In the genomic region with DNA sequence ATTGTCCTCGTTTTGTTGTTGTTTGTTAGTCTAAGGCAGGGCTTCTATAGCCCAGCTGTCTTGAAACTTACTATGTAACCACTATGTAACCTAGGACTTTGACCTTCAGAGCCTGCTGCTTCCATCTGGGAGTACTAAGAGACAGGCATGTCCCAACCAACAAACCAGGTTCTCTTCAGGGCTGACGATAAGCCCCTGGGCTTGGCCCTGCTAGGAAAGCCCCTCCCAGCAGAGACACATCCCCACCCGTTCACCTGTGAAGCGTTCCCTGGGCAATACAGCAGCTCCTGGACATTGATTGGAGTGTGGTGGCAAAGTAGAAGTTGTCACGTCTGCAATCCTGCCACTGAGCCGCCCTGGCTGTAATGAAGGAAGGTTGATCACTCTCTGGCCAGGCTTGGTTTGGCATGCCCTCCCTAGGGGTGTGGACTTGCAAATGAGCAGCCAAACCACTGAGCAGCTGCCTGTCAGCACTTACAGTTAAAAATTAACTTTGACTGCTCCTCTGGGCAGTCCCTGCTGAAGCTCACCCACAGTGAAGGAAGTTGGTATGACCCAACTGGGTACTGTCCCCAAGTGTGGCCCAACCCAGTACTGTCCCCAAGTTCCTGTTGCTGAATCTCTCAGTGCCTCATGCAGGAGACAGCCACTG, we compare ENCODE assay signal across 8 mouse cellular contexts.
A peak's percentile ranks its signal among the peaks of the same experiment; 100 is the strongest.
DNase-seq lines count a peak whose midpoint lies in the region; ATAC-seq lines count a peak whose summit lies in the region.

No protein-coding gene starts in this region.

- no peaks in the 10 kb centered on the region for H3K9me3 ChIP-seq in heart, embryonic 13.5 days
- no peaks in the 10 kb centered on the region for H3K9me3 ChIP-seq in kidney, embryonic 16.5 days (ENCODE audit: low read length)

- 56% methylated on average over 6 of the region's 6 CpGs for WGBS in heart, embryonic 13.5 days
- WGBS in kidney, embryonic 16.5 days: 55% methylated on average over 6 of the region's 6 CpGs
- WGBS in macrophage (ENCODE audit: missing documents): 25% methylated on average over 6 of the region's 6 CpGs

- H3K4me3 ChIP-seq in heart, embryonic 13.5 days: peak overlapping the region; percentile 18; the same call in 1 of the 2 replicates
- peak overlapping the region; percentile 42 for H3K4me3 ChIP-seq in kidney, embryonic 16.5 days (ENCODE audit: low read length)
- H3K4me3 ChIP-seq in macrophage (ENCODE audit: inconsistent target): peak overlapping the region; percentile 48

- H3K36me3 ChIP-seq in heart, embryonic 13.5 days: peaks cover 22% of the 10 kb centered on the region
- no peaks in the 10 kb centered on the region for H3K36me3 ChIP-seq in kidney, embryonic 16.5 days (ENCODE audit: insufficient read depth, low read length)
- no peaks in the 10 kb centered on the region for H3K36me3 ChIP-seq in macrophage (ENCODE audit: inconsistent target)

- ATAC-seq in heart, embryonic 13.5 days (ENCODE audit: extremely low read depth, insufficient number of reproducible peaks, low FRiP score, low TSS enrichment): no peak; the same call in 1 of the 2 replicates
- peak; percentile 95 for ATAC-seq in kidney, embryonic 16.5 days (ENCODE audit: low FRiP score, low TSS enrichment)

- H3K9ac ChIP-seq in heart, embryonic 13.5 days: peak overlapping the region; percentile 34
- peak overlapping the region; percentile 62 for H3K9ac ChIP-seq in kidney, embryonic 16.5 days (replicated peaks; ENCODE audit: low read length)

- H3K27me3 ChIP-seq in heart, embryonic 13.5 days (replicated peaks): no peaks in the 10 kb centered on the region
- no peaks in the 10 kb centered on the region for H3K27me3 ChIP-seq in kidney, embryonic 16.5 days (ENCODE audit: insufficient read depth, low read length)

- H3K79me2 ChIP-seq in macrophage (ENCODE audit: inconsistent target): peaks cover 5% of the 10 kb centered on the region; the same call in 1 of the 2 replicates

- peaks cover 44% of the 10 kb centered on the region for H3K4me1 ChIP-seq in heart, embryonic 13.5 days
- peaks cover 28% of the 10 kb centered on the region for H3K4me1 ChIP-seq in kidney, embryonic 16.5 days (ENCODE audit: insufficient read depth, low read length)

- peak overlapping the region; percentile 71 for H3K27ac ChIP-seq in heart, embryonic 13.5 days (replicated peaks)
- H3K27ac ChIP-seq in kidney, embryonic 16.5 days (ENCODE audit: low read length): peak overlapping the region; percentile 94
- H3K27ac ChIP-seq in macrophage: peak overlapping the region; percentile 82

- peak overlapping the region; percentile 52 for H3K4me2 ChIP-seq in heart, embryonic 13.5 days
- peak overlapping the region; percentile 43; the same call in 1 of the 2 replicates for H3K4me2 ChIP-seq in kidney, embryonic 16.5 days (replicated peaks; ENCODE audit: low read depth, low read length)

- peak; percentile 63 for DNase-seq in A20 (ENCODE audit: low read depth, low spot score)
- DNase-seq in adrenal gland, adult 2 months: peak; percentile 62
- DNase-seq in urinary bladder, postnatal 36 days (ENCODE audit: low spot score in 2 of 2): peak; percentile 41 to 70
- DNase-seq in left cerebral cortex, adult 11 months (ENCODE audit: low spot score): no peak
- no peak for DNase-seq in right cerebral cortex, postnatal 25 days

Comparison
In these comparisons a context has a peak if more than half of its experiments do, and no peak if none do; other contexts are left out.
1. DNase-seq: peak in A20 (single experiment), adrenal gland, adult 2 months (single experiment) and urinary bladder, postnatal 36 days (2 of 2); none in left cerebral cortex, adult 11 months (single experiment) and right cerebral cortex, postnatal 25 days (single experiment).
2. Peak in every context shown above with its lines, with median percentiles within 50 percentile points of each other: H3K27ac ChIP-seq and H3K4me3 ChIP-seq.